Mouse (Mus musculus): Measurements from ENCODE around the gene Gm26566. TPM values are rescaled to one million over a fixed set of nuclear protein-coding genes. Genes with fewer than 3 reads are reported as not detected.
"Not testable (repeated sequence)": the region's sequence is repeated elsewhere in the genome, so short reads cannot be mapped to it uniquely, and the experiment has no call there.

The Gm26566 gene
- total RNA-seq, 1 experiment from 2014 or later: 0.73 TPM

DNA sequence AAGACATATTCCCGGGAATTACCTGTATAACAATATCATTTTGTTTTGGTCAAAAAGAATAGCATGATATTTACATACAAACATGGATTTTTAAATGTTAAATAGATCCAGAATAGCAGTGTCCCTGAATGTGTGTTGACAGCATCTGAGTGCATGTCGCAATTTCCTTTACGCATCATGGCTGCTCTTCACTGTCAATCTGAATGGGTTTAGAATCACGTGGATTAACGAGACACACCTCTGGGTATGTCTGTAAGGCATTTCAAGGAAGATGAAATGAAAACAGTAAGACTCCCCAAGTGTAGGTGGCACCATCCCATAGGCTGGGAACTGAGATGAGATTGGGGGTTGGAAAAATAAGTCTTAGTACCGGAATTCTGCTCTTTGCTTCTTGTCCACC is 17.4 kb downstream of the Gm26566 start:
- DNase-seq: no peak

DNA sequence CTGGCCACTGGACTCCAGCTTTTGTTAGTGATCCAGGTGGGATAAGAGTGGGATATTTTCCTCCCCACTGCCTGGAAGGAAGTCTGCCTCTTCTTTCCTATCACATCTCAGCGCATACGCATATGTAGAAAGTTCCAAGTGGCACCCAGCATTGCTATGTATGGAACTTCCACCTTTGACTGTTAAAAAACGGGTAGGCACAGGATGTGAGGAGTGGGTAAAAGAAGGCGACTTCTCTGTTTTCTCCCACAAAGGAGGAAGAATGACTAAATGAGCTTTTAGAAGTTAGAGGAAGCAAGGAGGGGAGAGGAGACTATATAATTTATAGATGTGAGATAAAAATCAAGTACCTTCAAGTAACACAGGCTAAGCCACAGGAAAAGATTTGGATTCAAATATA is 19.8 kb downstream of the Gm26566 start:
- DNase-seq: no peak

DNA sequence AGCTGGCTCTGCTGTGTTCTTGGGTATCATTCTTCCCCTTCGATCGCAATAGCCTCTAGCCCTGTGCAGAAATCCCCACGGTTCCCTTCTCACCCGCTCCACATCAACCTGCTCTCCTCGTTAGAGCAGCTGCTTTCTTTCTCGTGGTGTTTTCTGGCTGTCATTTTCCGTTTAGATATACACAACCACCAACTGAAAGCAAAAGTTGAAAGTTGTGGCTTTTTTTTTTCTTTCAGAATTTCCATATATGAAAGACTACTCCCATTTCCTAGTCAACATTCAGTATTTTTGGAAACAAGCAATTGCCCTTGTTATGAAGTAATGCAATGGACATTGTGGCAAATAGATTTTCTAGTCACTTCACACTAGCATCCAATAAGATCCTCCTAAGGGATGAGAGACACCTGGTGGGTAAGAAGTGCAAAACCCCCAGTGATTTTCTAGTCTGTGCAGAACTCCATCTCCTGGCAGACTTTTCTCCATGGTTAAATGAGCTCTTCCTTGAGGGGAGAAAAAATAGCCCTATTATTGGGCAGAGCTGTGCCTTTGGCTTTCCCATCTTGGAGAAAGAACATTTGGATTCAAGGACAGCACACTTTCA is 21.3 kb downstream of the Gm26566 start:
- DNase-seq: no peak

DNA sequence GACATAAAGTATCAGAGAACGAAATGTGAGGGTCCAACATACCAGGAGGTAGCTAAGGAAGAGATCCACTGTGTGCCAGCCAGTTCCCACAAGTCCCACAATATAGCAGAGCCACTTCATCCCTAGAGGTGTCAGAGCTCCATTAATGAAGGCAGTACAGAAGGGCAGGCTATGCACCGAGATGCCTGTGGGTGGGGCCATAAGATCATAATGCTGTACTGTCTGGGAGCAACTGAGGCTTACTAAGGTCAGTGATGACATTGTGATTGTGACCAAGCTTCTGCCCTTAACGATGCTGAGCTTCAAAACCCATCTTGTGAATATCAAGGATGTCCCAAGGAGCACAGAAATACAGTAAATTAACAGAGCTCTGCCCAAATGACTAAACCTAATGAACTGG is 22.6 kb downstream of the Gm26566 start:
- DNase-seq: no peak

DNA sequence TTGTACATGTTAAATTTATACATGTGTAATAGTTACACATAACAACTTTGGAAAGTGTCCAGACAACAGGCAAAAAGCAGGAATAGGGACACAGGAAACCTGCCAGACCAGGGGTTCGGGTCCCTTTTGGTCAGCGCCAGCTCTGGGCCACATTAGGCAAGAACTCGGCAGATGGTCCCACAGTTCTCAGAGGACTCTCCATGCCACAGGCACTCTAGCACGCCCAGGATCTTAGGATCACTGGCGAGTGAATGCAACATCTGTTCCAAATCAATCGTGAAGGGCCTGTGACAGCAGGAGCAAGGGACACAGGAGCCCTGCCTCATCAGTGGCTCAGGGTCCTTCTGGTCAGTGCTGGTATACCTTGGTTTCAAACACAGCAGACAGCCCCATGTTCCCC is 28.3 kb downstream of the Gm26566 start:
- no peak for DNase-seq

DNA sequence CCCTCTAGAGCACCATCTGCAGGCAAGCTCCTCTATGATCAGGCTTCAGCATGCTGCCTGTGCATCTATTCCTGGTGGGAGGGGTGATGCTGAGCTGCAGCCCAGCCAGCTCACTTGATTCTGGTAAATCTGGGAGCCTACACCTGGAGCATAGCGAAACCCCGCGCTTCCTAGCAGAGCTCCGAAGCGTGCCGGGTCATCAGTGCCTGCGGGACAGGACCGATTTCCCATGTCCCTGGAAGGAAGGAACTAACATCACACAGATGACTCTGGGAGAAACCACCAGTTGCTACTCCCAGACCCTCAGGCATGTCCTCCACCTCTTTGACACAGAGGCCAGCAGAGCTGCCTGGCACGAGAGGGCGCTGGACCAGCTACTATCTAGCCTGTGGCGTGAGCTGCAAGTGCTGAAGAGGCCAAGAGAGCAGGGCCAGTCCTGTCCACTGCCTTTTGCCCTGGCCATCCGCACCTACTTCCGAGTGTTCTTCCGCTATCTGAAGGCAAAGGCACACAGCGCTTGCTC is 33.3 kb downstream of the Gm26566 start, which contains the start of gene Gm13271:
Gene Gm13271, plus strand, starts transcription at position 51 of the 523 bp plus-strand sequence.
- peak; percentile 27 for DNase-seq

DNA sequence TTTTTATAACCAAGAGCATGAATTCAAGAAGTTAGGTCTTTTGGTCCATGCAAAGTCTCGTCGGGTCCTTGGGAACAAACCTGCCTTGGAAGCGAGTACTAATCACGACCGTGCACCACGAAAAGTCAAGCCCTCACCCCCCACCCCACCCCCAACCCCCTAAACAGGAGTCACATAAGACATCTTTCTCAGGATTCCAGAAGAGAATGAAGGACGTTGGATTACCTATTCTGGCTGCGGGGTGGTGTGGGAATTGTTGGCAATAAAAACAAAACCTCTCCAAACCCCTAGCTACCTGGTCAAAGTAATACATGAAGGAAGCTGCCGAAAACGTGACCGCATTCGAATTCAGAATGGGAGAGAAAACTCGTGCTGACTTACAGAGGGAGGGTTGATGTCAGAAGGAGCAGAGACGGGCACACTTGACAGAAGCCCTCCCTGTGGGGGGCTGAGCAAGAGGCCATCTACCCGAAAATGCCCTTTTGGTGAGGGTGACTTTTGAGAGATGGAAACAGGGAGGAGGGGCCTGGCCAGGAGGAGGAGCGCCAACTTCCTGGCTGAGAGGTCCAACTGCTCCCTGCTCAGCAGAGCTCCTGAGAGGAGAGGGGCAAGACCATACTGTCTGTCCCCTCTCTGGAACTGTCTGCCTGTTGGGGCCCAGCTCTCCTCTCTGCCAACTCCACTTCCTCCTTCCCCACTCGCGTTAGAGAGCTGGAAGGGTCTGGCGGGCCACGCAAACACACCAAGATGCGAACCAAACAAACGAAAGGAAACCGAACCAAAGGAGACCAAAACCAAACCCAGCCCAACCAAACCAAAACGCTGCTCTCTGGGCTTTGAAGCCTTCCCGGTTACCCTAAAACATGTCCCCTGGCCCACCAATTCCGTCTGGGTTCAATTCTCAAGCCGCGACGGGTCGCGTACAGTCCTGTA is 35.2 kb downstream of the Gm26566 start:
- not testable (repeated sequence) for DNase-seq

DNA sequence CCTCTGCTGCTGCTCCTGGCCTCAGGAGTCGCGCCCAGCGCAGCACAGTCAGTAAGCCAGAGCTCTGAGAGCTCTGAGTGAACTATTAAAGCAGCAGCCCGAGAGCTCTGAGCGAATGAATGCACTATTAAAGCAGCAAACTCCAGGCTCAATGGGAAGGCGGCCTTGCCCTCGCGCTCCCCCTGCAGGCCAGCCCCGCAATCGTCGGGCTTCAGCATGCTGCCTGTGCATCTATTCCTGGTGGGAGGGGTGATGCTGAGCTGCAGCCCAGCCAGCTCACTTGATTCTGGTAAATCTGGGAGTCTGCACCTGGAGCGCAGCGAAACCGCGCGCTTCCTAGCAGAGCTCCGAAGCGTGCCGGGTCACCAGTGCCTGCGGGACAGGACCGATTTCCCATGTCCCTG is 36.0 kb downstream of the Gm26566 start:
- DNase-seq: peak; percentile 77

DNA sequence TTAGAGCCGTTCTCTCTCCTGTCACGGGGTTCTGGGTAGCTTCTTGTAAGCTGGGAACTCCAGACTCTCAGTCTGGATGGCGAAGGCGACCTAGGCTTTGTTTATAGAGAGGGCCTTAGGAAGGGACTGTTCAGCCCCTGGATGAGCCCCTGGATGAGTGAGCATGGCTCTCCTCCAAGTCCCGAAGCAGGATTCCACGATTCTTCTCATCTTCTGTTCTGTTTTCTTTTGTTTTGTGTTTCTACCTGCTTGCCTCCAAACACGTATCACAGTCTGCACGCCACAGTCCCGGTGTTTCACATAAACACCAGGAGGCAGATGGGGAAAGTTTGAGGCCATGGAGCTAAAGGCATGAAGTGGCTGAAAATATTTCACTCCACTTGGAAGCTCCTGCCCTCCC is 37.1 kb downstream of the Gm26566 start:
- DNase-seq: not testable (repeated sequence)

DNA sequence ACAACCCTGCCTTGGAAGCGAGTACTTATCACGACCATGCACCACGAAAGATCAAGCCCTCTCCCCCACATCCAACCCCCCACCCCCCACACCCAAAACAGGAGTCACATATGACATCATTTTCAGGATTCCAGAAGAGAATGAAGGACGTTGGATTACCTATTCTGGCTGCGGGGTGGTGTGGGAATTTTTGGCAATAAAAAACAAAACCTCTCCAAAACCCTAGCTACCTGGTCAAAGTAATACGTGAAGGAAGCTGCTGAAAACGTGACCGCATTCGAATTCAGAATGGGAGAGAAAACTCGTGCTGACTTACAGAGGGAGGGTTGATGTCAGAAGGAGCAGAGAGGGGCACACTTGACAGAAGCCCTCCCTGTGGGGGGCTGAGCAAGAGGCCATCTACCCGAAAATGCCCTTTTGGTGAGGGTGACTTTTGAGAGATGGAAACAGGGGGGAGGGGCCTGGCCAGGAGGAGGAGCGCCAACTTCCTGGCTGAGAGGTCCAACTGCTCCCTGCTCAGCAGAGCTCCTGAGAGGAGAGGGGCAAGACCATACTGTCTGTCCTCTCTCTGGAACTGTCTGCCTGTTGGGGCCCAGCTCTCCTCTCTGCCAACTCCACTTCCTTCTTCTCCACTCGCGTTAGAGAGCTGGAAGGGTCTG is 38.1 kb downstream of the Gm26566 start, which contains the start of gene Gm13283:
Gene Gm13283, plus strand, starts transcription at position 510 of the 659 bp plus-strand sequence.
- DNase-seq: not testable (repeated sequence)

DNA sequence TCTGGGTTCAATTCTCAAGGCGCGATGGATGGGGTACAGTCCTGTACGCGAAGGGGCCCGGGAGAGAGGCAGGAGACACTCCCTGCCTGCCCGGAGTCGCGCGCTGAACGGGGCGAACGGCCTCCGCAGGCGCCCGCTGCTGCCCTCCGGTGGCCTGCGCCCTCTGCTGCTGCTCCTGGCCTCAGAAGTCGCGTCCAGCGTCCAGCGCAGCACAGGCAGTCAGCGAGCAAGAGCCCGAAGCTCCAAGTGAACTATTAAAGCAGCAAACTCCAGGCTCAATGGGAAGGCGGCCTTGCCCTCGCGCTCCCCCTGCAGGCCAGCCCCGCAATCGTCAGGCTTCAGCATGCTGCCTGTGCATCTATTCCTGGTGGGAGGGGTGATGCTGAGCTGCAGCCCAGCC is 38.8 kb downstream of the Gm26566 start:
- peak; percentile 75 for DNase-seq

DNA sequence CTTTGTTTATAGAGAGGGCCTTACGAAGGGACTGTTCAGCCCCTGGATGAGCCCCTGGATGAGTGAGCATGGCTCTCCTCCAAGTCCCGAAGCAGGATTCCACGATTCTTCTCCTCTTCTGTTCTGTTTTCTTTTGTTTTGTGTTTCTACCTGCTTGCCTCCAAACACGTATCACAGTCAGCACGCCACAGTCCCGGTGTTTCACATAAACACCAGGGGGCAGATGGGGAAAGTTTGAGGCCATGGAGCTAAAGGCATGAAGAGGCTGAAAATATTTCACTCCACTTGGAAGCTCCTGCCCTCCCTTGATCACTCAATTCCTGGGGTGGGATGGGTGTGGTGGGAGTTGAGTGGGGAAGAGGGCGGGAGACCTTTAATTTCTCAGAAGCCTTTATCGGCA is 40.2 kb downstream of the Gm26566 start:
- DNase-seq: peak; percentile 31

DNA sequence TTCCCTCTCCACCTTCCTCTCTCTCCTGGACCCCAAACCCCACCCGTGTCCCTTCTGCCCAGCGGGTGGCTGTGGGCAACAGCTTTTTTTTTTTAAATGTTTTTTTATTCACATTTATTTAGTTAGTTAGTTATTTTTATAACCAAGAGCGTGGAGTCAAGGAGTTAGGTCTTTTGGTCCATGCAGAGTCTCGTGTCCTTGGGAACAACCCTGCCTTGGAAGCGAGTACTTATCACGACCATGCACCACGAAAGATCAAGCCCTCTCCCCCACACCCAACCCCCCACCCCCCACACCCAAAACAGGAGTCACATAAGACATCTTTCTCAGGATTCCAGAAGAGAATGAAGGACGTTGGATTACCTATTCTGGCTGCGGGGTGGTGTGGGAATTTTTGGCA is 40.7 kb downstream of the Gm26566 start:
- not testable (repeated sequence) for DNase-seq

DNA sequence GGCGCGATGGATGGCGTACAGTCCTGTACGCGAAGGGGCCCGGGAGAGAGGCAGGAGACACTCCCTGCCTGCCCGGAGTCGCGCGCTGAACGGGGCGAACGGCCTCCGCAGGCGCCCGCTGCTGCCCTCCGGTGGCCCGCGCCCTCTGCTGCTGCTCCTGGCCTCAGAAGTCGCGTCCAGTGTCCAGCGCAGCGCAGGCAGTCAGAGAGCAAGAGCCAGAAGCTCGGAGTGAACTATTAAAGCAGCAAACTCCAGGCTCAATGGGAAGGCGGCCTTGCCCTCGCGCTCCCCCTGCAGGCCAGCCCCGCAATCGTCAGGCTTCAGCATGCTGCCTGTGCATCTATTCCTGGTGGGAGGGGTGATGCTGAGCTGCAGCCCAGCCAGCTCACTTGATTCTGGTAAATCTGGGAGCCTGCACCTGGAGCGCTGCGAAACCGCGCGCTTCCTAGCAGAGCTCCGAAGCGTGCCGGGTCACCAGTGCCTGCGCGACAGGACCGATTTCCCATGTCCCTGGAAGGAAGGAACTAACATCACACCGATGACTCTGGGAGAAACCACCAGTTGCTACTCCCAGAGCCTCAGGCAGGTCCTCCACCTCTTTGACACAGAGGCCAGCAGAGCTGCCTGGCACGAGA is 41.9 kb downstream of the Gm26566 start:
- peak; percentile 50 for DNase-seq

Other genes with a start within 250 kb of the Gm26566 start
- gene Ifnb1, start 199.0 kb upstream of the Gm26566 start, total RNA-seq (2021): not detected in 2 replicates
- not detected in 2 replicates for gene Ifna15, start 163.6 kb upstream of the Gm26566 start, total RNA-seq (2021)
- not detected in 2 replicates for gene Ifna14, start 150.0 kb upstream of the Gm26566 start, total RNA-seq (2021)
- not detected in 2 replicates for gene Ifna9, start 129.4 kb upstream of the Gm26566 start, total RNA-seq (2021)
- gene Ifna12, start 118.4 kb upstream of the Gm26566 start, total RNA-seq (2021): not detected in 2 replicates
- gene C87499, start 87.4 kb upstream of the Gm26566 start, total RNA-seq (2021): not detected in 2 replicates
- not detected in 2 replicates for gene Ifna13, start 77.3 kb upstream of the Gm26566 start, total RNA-seq (2021)
- not detected in 2 replicates for gene Ifna16, start 44.9 kb upstream of the Gm26566 start, total RNA-seq (2021)
- not detected in 2 replicates for gene Ifna2, start 37.9 kb upstream of the Gm26566 start, total RNA-seq (2021)
- not detected in 2 replicates for gene Ifnab, start 30.4 kb upstream of the Gm26566 start, total RNA-seq (2021)
- 83.9 and 94.1 TPM in 2 replicates for gene Klhl9, start 660 bp downstream of the Gm26566 start, total RNA-seq (2021)
- gene Gm13271, start 33.1 kb downstream of the Gm26566 start, total RNA-seq (2021): not detected in 2 replicates
- gene Gm13283, start 38.3 kb downstream of the Gm26566 start, total RNA-seq (2021): not detected in 2 replicates
- gene Gm13290, start 52.0 kb downstream of the Gm26566 start, total RNA-seq (2021): not detected in 2 replicates
- not detected in 2 replicates for gene Gm13289, start 55.1 kb downstream of the Gm26566 start, total RNA-seq (2021)
- gene Gm13272, start 58.0 kb downstream of the Gm26566 start, total RNA-seq (2021): not detected in 2 replicates
- not detected in 2 replicates for gene Ifnz, start 60.3 kb downstream of the Gm26566 start, total RNA-seq (2021)
- gene Gm13276, start 63.9 kb downstream of the Gm26566 start, total RNA-seq (2021): not detected in 2 replicates
- not detected in 2 replicates for gene Gm13277, start 66.8 kb downstream of the Gm26566 start, total RNA-seq (2021)
- not detected in 2 replicates for gene Gm13278, start 69.7 kb downstream of the Gm26566 start, total RNA-seq (2021)
- not detected in 2 replicates for gene Gm13275, start 72.7 kb downstream of the Gm26566 start, total RNA-seq (2021)
- gene Gm13279, start 75.6 kb downstream of the Gm26566 start, total RNA-seq (2021): not detected in 2 replicates
- gene Gm13285, start 77.9 kb downstream of the Gm26566 start, total RNA-seq (2021): 0.36 TPM in 1 of 2 replicates, not detected in the other
- gene Gm13287, start 81.4 kb downstream of the Gm26566 start, total RNA-seq (2021): not detected in 2 replicates
- not detected in 2 replicates for gene Gm13288, start 83.7 kb downstream of the Gm26566 start, total RNA-seq (2021)
- gene Ifna7, start 94.4 kb downstream of the Gm26566 start, total RNA-seq (2021): not detected in 2 replicates
- not detected in 2 replicates for gene Ifna11, start 98.2 kb downstream of the Gm26566 start, total RNA-seq (2021)
- gene Ifna6, start 105.6 kb downstream of the Gm26566 start, total RNA-seq (2021): not detected in 2 replicates
- not detected in 2 replicates for gene Ifna5, start 113.7 kb downstream of the Gm26566 start, total RNA-seq (2021)
- not detected in 2 replicates for gene Ifna4, start 120.1 kb downstream of the Gm26566 start, total RNA-seq (2021)
- not detected in 2 replicates for gene Ifna1, start 128.3 kb downstream of the Gm26566 start, total RNA-seq (2021)
- gene Ifne, start 158.4 kb downstream of the Gm26566 start, total RNA-seq (2021): not detected in 2 replicates